Mouse (Mus musculus) embryonic facial prominence, embryonic 14.5 days (tissue): Measurements from ENCODE around the gene Tlk1. TPM values are rescaled to one million over a fixed set of nuclear protein-coding genes. Genes with fewer than 3 reads are reported as not detected.

ENCODE experiments used
- ATAC-seq: fragments of 200-750 bp; cut with Nextera tagmentation; 2 replicates; pipeline ENCODE4 v1.8.0; 2017; ENCODE audit warnings: low read depth, moderate number of reproducible peaks, moderate TSS enrichment
- DNase-seq: peaks from one replicate; pipeline ENCODE4 v3.0.0-alpha.2; 2015; ENCODE audit warnings: low spot score
- H3K27ac ChIP-seq: fragments of 300-500 bp; sonication (generic); replicated peaks from 2 replicates; pipeline ENCODE4 v1.5.1; 2014; ENCODE audit warnings: low read depth, mild to moderate bottlenecking, low read length, moderate library complexity
- H3K27me3 ChIP-seq: fragments of 300-500 bp; sonication (generic); replicated peaks from 2 replicates; pipeline ENCODE4 v1.6.1; 2014; ENCODE audit warnings: low read length; ENCODE audit not compliant: control insufficient read depth, insufficient read depth
- H3K36me3 ChIP-seq: fragments of 300-500 bp; sonication (generic); 2 replicates; pipeline ENCODE4 v1.6.1; 2014; ENCODE audit warnings: low read length, mixed read lengths; ENCODE audit not compliant: control insufficient read depth, insufficient read depth
- H3K4me1 ChIP-seq: fragments of 300-500 bp; sonication (generic); 2 replicates; pipeline ENCODE4 v1.6.1; 2014; ENCODE audit warnings: antibody characterized with exemption, low read length; ENCODE audit not compliant: control insufficient read depth, insufficient read depth
- H3K4me2 ChIP-seq: fragments of 300-500 bp; sonication (generic); 2 replicates; pipeline ENCODE4 v1.6.1; 2014; ENCODE audit warnings: low read depth, mild to moderate bottlenecking, low read length, moderate library complexity, mixed read lengths
- H3K4me3 ChIP-seq: fragments of 300-500 bp; sonication (generic); 2 replicates; pipeline ENCODE4 v1.5.1; 2014; ENCODE audit warnings: low read depth, mild to moderate bottlenecking, low read length
- H3K9ac ChIP-seq: fragments of 300-500 bp; sonication (generic); 2 replicates; pipeline ENCODE4 v1.6.1; 2014; ENCODE audit warnings: low read depth, mild to moderate bottlenecking, low read length, moderate library complexity, mixed read lengths
- H3K9me3 ChIP-seq: fragments of 300-500 bp; sonication (generic); 2 replicates; pipeline ENCODE4 v1.6.1; 2016; ENCODE audit warnings: low read length; ENCODE audit not compliant: control insufficient read depth
- WGBS: fragments of 180-500 bp; shearing (Covaris S2); extraction: QIAGEN DNeasy Blood & Tissue Kit; methylation state at CpG from one replicate; pipeline ENCODE4 v1.1.7; 2014; 5-methylcytosine and 5-hydroxymethylcytosine counted together
- polyA plus RNA-seq: library from polyadenylated mRNA; unstranded; fragments of >200 nt; fragmentation: Nextera tagmentation; extraction: Ambion mirVana; gene quantifications from 2 replicates; pipeline ENCODE4 v1.2.1, GENCODE M21; 2014

Tlk1 gene
- polyA plus RNA-seq, 1 experiment from 2014 or later, result 29.9 TPM

- ATAC-seq, result no peak
- peaks cover 57% of the 10 kb centered on the region for H3K36me3 ChIP-seq
- peaks cover 7% of the 10 kb centered on the region; the same call in 1 of the 2 replicates for H3K4me1 ChIP-seq
These were observed 115.3 kb downstream of the Tlk1 start for GRCm38 (mm10) chr2:70710236-70710635.

DNA sequence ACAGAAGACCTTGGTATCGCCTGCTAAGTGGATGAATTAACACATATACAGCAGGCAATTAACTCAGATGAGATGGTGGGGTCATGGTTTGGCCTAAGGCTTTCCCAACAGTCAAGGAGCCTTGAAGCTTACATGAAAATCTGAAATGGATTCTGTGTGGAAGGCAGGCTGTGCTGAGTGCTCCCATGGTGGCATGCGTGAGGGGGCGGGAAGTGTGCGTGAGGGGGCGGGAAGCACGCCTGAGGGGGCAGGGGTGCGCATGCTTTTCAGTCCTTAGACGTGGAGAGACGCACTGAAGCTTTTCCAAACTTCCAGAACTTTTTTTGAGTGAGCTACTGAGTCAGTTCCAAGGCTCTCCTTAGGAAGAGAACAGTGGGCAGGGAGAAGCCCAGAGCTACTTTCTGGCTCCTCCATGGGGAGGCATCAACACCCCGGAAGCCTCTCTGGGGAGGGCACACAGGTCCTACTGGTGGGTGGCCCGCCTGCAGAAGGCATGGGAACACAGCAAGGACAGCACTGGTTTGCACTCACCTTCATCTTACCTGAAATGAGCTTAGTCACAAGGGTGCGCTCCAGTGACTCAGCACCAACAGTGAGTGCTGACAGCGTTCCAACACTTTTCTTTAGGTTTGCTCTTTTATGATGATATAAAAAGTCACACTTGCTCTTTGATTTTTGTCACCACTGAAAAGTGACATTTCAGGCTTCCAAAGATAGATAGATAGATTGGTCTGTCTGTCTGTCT, 116.4 kb downstream of the Tlk1 start:
- 71% methylated on average over 13 of the region's 13 CpGs for WGBS
- no peaks in the 10 kb centered on the region for H3K27me3 ChIP-seq
- H3K4me1 ChIP-seq, result peaks cover 7% of the 10 kb centered on the region; the same call in 1 of the 2 replicates
- ATAC-seq, result no peak
- no peak overlapping the region for H3K9ac ChIP-seq
- no peak overlapping the region for H3K4me3 ChIP-seq
- H3K27ac ChIP-seq, result no peak overlapping the region
- no peak overlapping the region for H3K4me2 ChIP-seq
- no peak for DNase-seq
- H3K36me3 ChIP-seq, result peaks cover 46% of the 10 kb centered on the region
- H3K9me3 ChIP-seq, result no peaks in the 10 kb centered on the region

More at GRCm38 (mm10) chr2:70710236-70710635, 115.3 kb downstream of the Tlk1 start:
- H3K27ac ChIP-seq, result no peak overlapping the region
- no peaks in the 10 kb centered on the region for H3K27me3 ChIP-seq
- no peak overlapping the region for H3K4me3 ChIP-seq
- H3K9ac ChIP-seq, result no peak overlapping the region
- no peak overlapping the region for H3K4me2 ChIP-seq
- no peaks in the 10 kb centered on the region for H3K9me3 ChIP-seq
- no peak for DNase-seq
- 96% methylated on average over 7 of the region's 7 CpGs for WGBS

- peak; percentile 21 for DNase-seq
- Histone ChIP-seq H3K9me3 (no peaks in the 10 kb centered on the region), H3K27me3 (no peaks in the 10 kb centered on the region), H3K36me3 (no peaks in the 10 kb centered on the region), H3K27ac (no peak overlapping the region), H3K4me2 (no peak overlapping the region), H3K4me3 (no peak overlapping the region), H3K9ac (peak overlapping the region; percentile 20; the same call in 1 of the 2 replicates), H3K4me1 (no peaks in the 10 kb centered on the region)
- no peak for ATAC-seq
- 47% methylated on average over 5 of the region's 5 CpGs for WGBS
These were observed 123.1 kb downstream of the Tlk1 start for GRCm38 (mm10) chr2:70702403-70702802.

- Histone ChIP-seq H3K9me3 (no peaks in the 10 kb centered on the region), H3K27me3 (no peaks in the 10 kb centered on the region), H3K9ac (no peak overlapping the region), H3K27ac (no peak overlapping the region), H3K36me3 (0 out of 2 replicates have a peak, but pooled peaks cover 1% of the 10 kb centered on the region), H3K4me1 (no peaks in the 10 kb centered on the region), H3K4me3 (no peak overlapping the region), H3K4me2 (no peak overlapping the region)
- DNase-seq (no peak), ATAC-seq (no peak)
- WGBS, result 49% methylated on average over 9 of the region's 9 CpGs
These were observed 124.0 kb downstream of the Tlk1 start for GRCm38 (mm10) chr2:70701571-70701970.

- Histone ChIP-seq H3K9ac (no peak overlapping the region), H3K4me3 (no peak overlapping the region), H3K4me1 (no peaks in the 10 kb centered on the region), H3K9me3 (no peaks in the 10 kb centered on the region), H3K27ac (no peak overlapping the region), H3K36me3 (0 out of 2 replicates have a peak, but pooled peaks cover 4% of the 10 kb centered on the region), H3K27me3 (no peaks in the 10 kb centered on the region), H3K4me2 (no peak overlapping the region)
- 90% methylated on average over 3 of the region's 3 CpGs for WGBS
- ATAC-seq (no peak), DNase-seq (no peak)
These were observed 124.7 kb downstream of the Tlk1 start for GRCm38 (mm10) chr2:70700851-70701250.

- H3K9me3 ChIP-seq, result no peaks in the 10 kb centered on the region
- H3K4me3 ChIP-seq, result no peak overlapping the region
- 85% methylated on average over 10 of the region's 10 CpGs for WGBS
- no peaks in the 10 kb centered on the region for H3K27me3 ChIP-seq
- ATAC-seq (no peak), DNase-seq (no peak)
- H3K4me2 ChIP-seq, result no peak overlapping the region
- H3K36me3 ChIP-seq, result peaks cover 39% of the 10 kb centered on the region
- no peaks in the 10 kb centered on the region for H3K4me1 ChIP-seq
- no peak overlapping the region for H3K27ac ChIP-seq
- H3K9ac ChIP-seq, result no peak overlapping the region
These were observed 129.8 kb downstream of the Tlk1 start for GRCm38 (mm10) chr2:70695712-70696111.

DNA sequence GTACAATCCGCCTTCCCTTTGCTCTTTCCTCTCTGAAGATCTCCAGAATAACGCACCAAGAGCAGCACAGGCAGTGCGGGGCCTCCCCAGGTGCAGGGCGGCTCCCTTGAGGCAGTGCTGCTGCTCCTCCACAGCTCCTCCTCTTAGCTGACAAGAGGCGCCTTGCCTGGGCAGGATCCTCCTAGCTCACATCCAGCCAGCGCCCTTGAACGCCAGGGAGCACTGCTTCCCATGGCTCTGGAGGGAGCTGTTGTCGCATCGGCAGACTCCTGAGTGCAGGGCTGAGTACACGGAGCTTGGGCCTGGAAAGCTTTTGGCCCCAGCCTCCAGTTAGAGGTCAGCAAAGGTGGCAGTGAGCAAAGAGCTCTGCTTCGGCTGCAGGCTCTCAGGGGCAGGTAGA, 135.3 kb downstream of the Tlk1 start:
- Histone ChIP-seq H3K4me2 (no peak overlapping the region), H3K9me3 (no peaks in the 10 kb centered on the region), H3K9ac (no peak overlapping the region), H3K4me1 (no peaks in the 10 kb centered on the region), H3K27me3 (no peaks in the 10 kb centered on the region), H3K27ac (no peak overlapping the region), H3K4me3 (no peak overlapping the region), H3K36me3 (peaks cover 86% of the 10 kb centered on the region)
- DNase-seq (peak; percentile 26), ATAC-seq (peak; percentile 50; the same call in 1 of the 2 replicates)
- WGBS, result 81% methylated on average over 11 of the region's 11 CpGs

DNA sequence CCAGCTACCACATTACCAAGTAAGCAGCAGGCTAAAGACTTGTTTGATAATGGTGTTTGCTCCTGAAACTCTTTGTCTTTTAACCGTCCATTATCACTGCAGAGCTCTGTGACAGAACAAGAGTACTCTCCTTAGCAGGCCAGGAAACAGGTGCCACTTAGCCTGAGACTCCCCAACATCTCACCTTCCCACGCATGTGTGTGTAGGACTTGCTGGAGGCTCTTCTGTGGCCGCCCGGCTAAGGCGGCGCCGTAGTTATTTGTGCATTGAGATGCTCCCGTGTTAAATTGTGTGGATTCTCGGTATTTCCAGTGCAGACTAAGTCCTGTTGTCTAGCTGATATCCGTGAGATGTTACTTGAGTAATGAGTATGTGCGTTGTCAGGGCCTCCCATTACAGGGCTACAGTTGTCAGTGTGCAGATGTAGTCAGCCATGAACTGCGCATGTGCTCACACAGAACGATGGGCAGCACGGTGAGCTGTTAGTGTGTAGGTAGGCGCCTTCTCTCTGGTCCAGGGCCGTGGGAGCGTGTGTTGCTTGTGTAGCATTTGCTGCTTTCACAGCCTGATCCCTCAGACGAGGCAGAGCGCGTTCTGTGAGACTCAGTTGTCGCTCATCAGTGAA, 137.0 kb downstream of the Tlk1 start:
- ATAC-seq, result no peak
- no peak for DNase-seq
- Histone ChIP-seq H3K4me2 (no peak overlapping the region), H3K9ac (no peak overlapping the region), H3K36me3 (peaks cover 100% of the 10 kb centered on the region), H3K27ac (no peak overlapping the region), H3K27me3 (no peaks in the 10 kb centered on the region), H3K4me3 (no peak overlapping the region), H3K9me3 (no peaks in the 10 kb centered on the region), H3K4me1 (no peaks in the 10 kb centered on the region)
- 92% methylated on average over 21 of the region's 21 CpGs for WGBS
